Mouse (Mus musculus): ENCODE measurements around the gene 2310034G01Rik.

- TF ChIP-seq CTCF (IDR thresholded peaks at IDR 0.05; ENCODE audit: low read depth) (no peak), EP300 (optimal IDR thresholded peaks at IDR 0.05) (no peak)
Observed at GRCm38 (mm10) chr19:46347936-46348668, 2.0 kb downstream of the 2310034G01Rik start.

Measured in stomach, postnatal 0 days (tissue).